Mouse (Mus musculus): ENCODE data around the gene Magi2.

- TF ChIP-seq CTCF (IDR thresholded peaks at IDR 0.05; ENCODE audit: low read depth) (no peak), EP300 (IDR thresholded peaks at IDR 0.05; ENCODE audit: low read depth) (no peak)
Measured at GRCm38 (mm10) chr5:20522047-20522446, 1295.2 kb downstream of the Magi2 start.
